ENCODE assay signal across 12 mouse cellular contexts in genomic region chr9:14075868-14076267, GRCm38 (mm10).
A peak's percentile ranks its signal among the peaks of the same experiment; 100 is the strongest.
DNase-seq lines count a peak whose midpoint lies in the region; ATAC-seq lines count a peak whose summit lies in the region.
"Had no signal": no experiment of that assay in that cellular context is flagged by ENCODE, and none has a peak within 500 bp of the region (broad histone marks: within the 10 kb centered on the region; RNA-seq: fewer than 3 reads in every experiment).

No protein-coding gene starts in this region.

- no peak overlapping the region for H3K27ac ChIP-seq in forebrain, embryonic 14.5 days (ENCODE audit: low read depth, low read length)
- H3K27ac ChIP-seq in forebrain, embryonic 12.5 days = no peak overlapping the region
- H3K27ac ChIP-seq in hindbrain, embryonic 12.5 days = no peak overlapping the region
- H3K27ac ChIP-seq in hindbrain, embryonic 11.5 days (ENCODE audit: low read depth, low read length) = no peak overlapping the region
- no peak overlapping the region for H3K27ac ChIP-seq in neural tube, embryonic 13.5 days (replicated peaks)
- no peak overlapping the region for H3K27ac ChIP-seq in neural tube, embryonic 15.5 days (replicated peaks)
- H3K27ac ChIP-seq: embryonic facial prominence, embryonic 12.5 days; forebrain, embryonic 15.5 days had no signal

- H3K4me3 ChIP-seq in forebrain, embryonic 14.5 days (ENCODE audit: low read depth, low read length) = no peak overlapping the region
- no peak overlapping the region for H3K4me3 ChIP-seq in forebrain, embryonic 12.5 days (replicated peaks)
- no peak overlapping the region for H3K4me3 ChIP-seq in hindbrain, embryonic 12.5 days
- no peak overlapping the region for H3K4me3 ChIP-seq in hindbrain, embryonic 11.5 days (ENCODE audit: low read depth, low read length)
- H3K4me3 ChIP-seq in neural tube, embryonic 13.5 days = no peak overlapping the region
- no peak overlapping the region for H3K4me3 ChIP-seq in neural tube, embryonic 15.5 days (replicated peaks)
- H3K4me3 ChIP-seq: embryonic facial prominence, embryonic 12.5 days; forebrain, embryonic 15.5 days had no signal

- peak; percentile 34; the same call in 1 of the 2 replicates for ATAC-seq in forebrain, embryonic 14.5 days
- no peak for ATAC-seq in forebrain, embryonic 12.5 days (ENCODE audit: low FRiP score)
- ATAC-seq in hindbrain, embryonic 12.5 days (ENCODE audit: low FRiP score) = 0 out of 2 replicates have a peak, but pooled peaks have one; percentile 32
- ATAC-seq in hindbrain, embryonic 11.5 days (ENCODE audit: low FRiP score) = no peak
- peak; percentile 54; the same call in 1 of the 2 replicates for ATAC-seq in neural tube, embryonic 13.5 days (ENCODE audit: low read depth)
- ATAC-seq in neural tube, embryonic 15.5 days (ENCODE audit: low FRiP score) = no peak; the same call in 1 of the 2 replicates
- ATAC-seq: activated CD4-positive, CD25-positive, alpha-beta regulatory T cell, adult 4 months; intestine, postnatal 0 days; Patski had no signal

- H3K27me3 ChIP-seq in forebrain, embryonic 14.5 days (replicated peaks; ENCODE audit: control insufficient read depth, insufficient read depth, low read length) = no peaks in the 10 kb centered on the region
- H3K27me3 ChIP-seq in forebrain, embryonic 12.5 days = no peaks in the 10 kb centered on the region
- H3K27me3 ChIP-seq in hindbrain, embryonic 12.5 days = no peaks in the 10 kb centered on the region
- no peaks in the 10 kb centered on the region for H3K27me3 ChIP-seq in hindbrain, embryonic 11.5 days (ENCODE audit: control insufficient read depth, insufficient read depth, low read length)
- no peaks in the 10 kb centered on the region for H3K27me3 ChIP-seq in neural tube, embryonic 13.5 days
- no peaks in the 10 kb centered on the region for H3K27me3 ChIP-seq in neural tube, embryonic 15.5 days (replicated peaks)
- H3K27me3 ChIP-seq: embryonic facial prominence, embryonic 12.5 days; forebrain, embryonic 15.5 days; Patski had no signal

- DNase-seq in forebrain, embryonic 14.5 days (ENCODE audit: low spot score) = no peak
- DNase-seq in hindbrain, embryonic 11.5 days (ENCODE audit: low spot score) = no peak
- no peak for DNase-seq in frontal cortex, postnatal 10 days (ENCODE audit: low spot score in 2 of 2)

- H3K9me3 ChIP-seq in forebrain, embryonic 14.5 days (replicated peaks; ENCODE audit: control insufficient read depth, low read length) = no peaks in the 10 kb centered on the region
- no peaks in the 10 kb centered on the region for H3K9me3 ChIP-seq in forebrain, embryonic 12.5 days
- no peaks in the 10 kb centered on the region for H3K9me3 ChIP-seq in hindbrain, embryonic 12.5 days (replicated peaks)
- no peaks in the 10 kb centered on the region for H3K9me3 ChIP-seq in hindbrain, embryonic 11.5 days (ENCODE audit: control insufficient read depth, low read length)
- H3K9me3 ChIP-seq in neural tube, embryonic 13.5 days = no peaks in the 10 kb centered on the region
- no peaks in the 10 kb centered on the region for H3K9me3 ChIP-seq in neural tube, embryonic 15.5 days (replicated peaks)
- H3K9me3 ChIP-seq: embryonic facial prominence, embryonic 12.5 days; forebrain, embryonic 15.5 days had no signal

- WGBS in forebrain, embryonic 14.5 days = 94% methylated on average over 1 of the region's 1 CpGs
- 80% methylated on average over 1 of the region's 1 CpGs for WGBS in forebrain, embryonic 12.5 days
- WGBS in hindbrain, embryonic 12.5 days = 80% methylated on average over 1 of the region's 1 CpGs
- WGBS in hindbrain, embryonic 11.5 days = 96% methylated on average over 1 of the region's 1 CpGs
- 94% methylated on average over 1 of the region's 1 CpGs for WGBS in neural tube, embryonic 13.5 days
- 73% methylated on average over 1 of the region's 1 CpGs for WGBS in neural tube, embryonic 15.5 days

- no peak overlapping the region for H3K4me2 ChIP-seq in forebrain, embryonic 14.5 days (ENCODE audit: low read length)
- H3K4me2 ChIP-seq in forebrain, embryonic 12.5 days = no peak overlapping the region
- H3K4me2 ChIP-seq in hindbrain, embryonic 12.5 days (replicated peaks) = no peak overlapping the region
- H3K4me2 ChIP-seq in hindbrain, embryonic 11.5 days (replicated peaks; ENCODE audit: low read depth, low read length) = no peak overlapping the region
- H3K4me2 ChIP-seq in neural tube, embryonic 13.5 days = no peak overlapping the region
- H3K4me2 ChIP-seq in neural tube, embryonic 15.5 days = no peak overlapping the region
- H3K4me2 ChIP-seq: embryonic facial prominence, embryonic 12.5 days; forebrain, embryonic 15.5 days had no signal

- H3K4me1 ChIP-seq in forebrain, embryonic 14.5 days (ENCODE audit: control insufficient read depth, insufficient read depth, low read length) = 0 out of 2 replicates have a peak, but pooled peaks cover 3% of the 10 kb centered on the region
- no peaks in the 10 kb centered on the region for H3K4me1 ChIP-seq in forebrain, embryonic 12.5 days
- no peaks in the 10 kb centered on the region for H3K4me1 ChIP-seq in hindbrain, embryonic 12.5 days
- no peaks in the 10 kb centered on the region for H3K4me1 ChIP-seq in hindbrain, embryonic 11.5 days (replicated peaks; ENCODE audit: control insufficient read depth, insufficient read depth, low read length)
- peaks cover 6% of the 10 kb centered on the region for H3K4me1 ChIP-seq in neural tube, embryonic 13.5 days (replicated peaks)
- no peaks in the 10 kb centered on the region for H3K4me1 ChIP-seq in neural tube, embryonic 15.5 days
- H3K4me1 ChIP-seq: embryonic facial prominence, embryonic 12.5 days had no signal

- no peaks in the 10 kb centered on the region for H3K36me3 ChIP-seq in forebrain, embryonic 14.5 days (ENCODE audit: control insufficient read depth, insufficient read depth, low read length)
- H3K36me3 ChIP-seq in forebrain, embryonic 12.5 days (replicated peaks) = no peaks in the 10 kb centered on the region
- H3K36me3 ChIP-seq in hindbrain, embryonic 12.5 days = no peaks in the 10 kb centered on the region
- H3K36me3 ChIP-seq in hindbrain, embryonic 11.5 days (ENCODE audit: control insufficient read depth, insufficient read depth, low read length) = no peaks in the 10 kb centered on the region
- no peaks in the 10 kb centered on the region for H3K36me3 ChIP-seq in neural tube, embryonic 13.5 days
- no peaks in the 10 kb centered on the region for H3K36me3 ChIP-seq in neural tube, embryonic 15.5 days
- H3K36me3 ChIP-seq: embryonic facial prominence, embryonic 12.5 days; forebrain, embryonic 15.5 days had no signal

- H3K9ac ChIP-seq in forebrain, embryonic 14.5 days (ENCODE audit: low read length) = no peak overlapping the region
- no peak overlapping the region for H3K9ac ChIP-seq in forebrain, embryonic 12.5 days
- no peak overlapping the region for H3K9ac ChIP-seq in hindbrain, embryonic 12.5 days
- H3K9ac ChIP-seq in hindbrain, embryonic 11.5 days (ENCODE audit: low read depth, low read length) = no peak overlapping the region
- no peak overlapping the region for H3K9ac ChIP-seq in neural tube, embryonic 13.5 days
- no peak overlapping the region for H3K9ac ChIP-seq in neural tube, embryonic 15.5 days (replicated peaks)
- H3K9ac ChIP-seq: embryonic facial prominence, embryonic 12.5 days; forebrain, embryonic 15.5 days had no signal

Comparison
In these comparisons a context has a peak if more than half of its experiments do, and no peak if none do; other contexts are left out.
1. ATAC-seq: peak in forebrain, embryonic 14.5 days (single experiment), hindbrain, embryonic 12.5 days (single experiment) and neural tube, embryonic 13.5 days (single experiment); none in forebrain, embryonic 12.5 days (single experiment), hindbrain, embryonic 11.5 days (single experiment) and neural tube, embryonic 15.5 days (single experiment).